Mouse (Mus musculus) liver, embryonic 14.5 days (tissue): ENCODE results near the gene Gclm.

Source experiments
- CTCF ChIP-seq: IDR thresholded peaks from 2 replicates; pipeline ENCODE4 v1.5.1; 2016; ENCODE audit warnings: antibody characterized with exemption, low read depth, control low read depth
- EP300 ChIP-seq: IDR thresholded peaks from 2 replicates; pipeline ENCODE4 v1.6.1; 2016; ENCODE audit warnings: antibody characterized with exemption, low read depth

DNA sequence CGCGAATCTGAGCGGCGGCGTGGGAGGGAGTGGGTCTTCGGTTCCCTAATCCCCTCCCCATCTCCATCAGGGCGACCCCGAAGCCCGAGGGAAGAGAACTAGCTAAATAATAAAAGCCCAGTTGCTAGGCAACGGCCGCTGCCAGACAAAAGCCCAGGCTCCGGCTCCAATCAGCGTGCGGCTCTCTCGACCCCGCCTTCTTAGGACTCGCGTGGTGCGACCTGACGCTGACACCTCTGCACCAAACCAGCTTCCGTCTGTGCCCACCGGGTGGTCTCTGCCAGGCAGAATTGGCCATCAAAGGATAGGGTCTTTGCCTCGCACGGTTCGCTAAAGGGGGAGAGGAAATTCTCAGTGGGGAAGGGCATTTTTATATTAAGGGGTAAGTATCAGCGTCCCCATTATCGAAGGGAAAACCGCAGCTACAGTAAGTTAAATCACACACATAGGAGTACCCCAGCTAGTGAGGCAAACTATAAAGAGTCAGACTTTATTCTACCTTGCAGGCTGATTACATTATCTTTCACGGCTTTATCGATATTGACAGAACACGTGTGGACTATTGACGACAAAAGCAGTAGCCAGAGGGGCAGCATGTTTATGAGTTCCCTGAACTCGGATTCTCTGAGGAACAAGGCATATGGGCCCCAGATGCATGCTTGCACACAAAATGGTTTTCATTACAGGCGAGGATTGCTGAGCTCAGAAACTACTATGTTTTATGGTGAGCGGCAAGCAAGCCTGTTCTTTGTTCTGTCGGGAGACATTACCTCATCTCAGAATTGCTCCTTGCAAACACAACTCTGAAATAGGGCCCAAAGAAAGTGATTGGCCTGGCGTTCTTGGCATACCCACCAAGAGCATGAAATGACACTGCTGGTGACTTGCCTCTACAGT is 48.8 kb downstream of the Gclm start, which contains the start of gene Bcar3:
- TF ChIP-seq CTCF (no peak), EP300 (no peak)
